Mouse (Mus musculus) heart, postnatal 10 days (tissue): Measurements from ENCODE around the gene Mus81. TPM values are rescaled to one million over a fixed set of nuclear protein-coding genes. Genes with fewer than 3 reads are reported as not detected.

ENCODE experiments used
- DNase-seq, 2 experiments: peaks; one replicate each; pipeline ENCODE4 v3.0.0; 2021
- intact Hi-C: fragments of 180-260 bp; cut with DNase I; formaldehyde crosslinking; loops from one replicate; pipeline ENCODE4 v1.15.1; 2025
- total RNA-seq, 2 experiments: library from RNA; stranded (reverse); gene quantifications; 2 replicates each; pipeline ENCODE4 v1.2.3; 2021

Gene Mus81
- total RNA-seq, 2 experiments from 2014 or later, result 24.3 to 25.5 TPM

- DNase-seq, result peak; percentile 64
- intact Hi-C loops, result no loop called here
These were observed 13.7 kb downstream of the Mus81 start for GRCm38 (mm10) chr19:5474281-5475068.

GRCm38 (mm10) chr19:5473720-5474119 lies 14.5 kb downstream of the Mus81 start, which contains the start of gene Efemp2:
TSS of gene Efemp2 (plus strand) at chr19:5473954.
- peak; percentile 82 to 88 for DNase-seq
- intact Hi-C loops, result no loop called here

GRCm38 (mm10) chr19:5472857-5473256 lies 15.3 kb downstream of the Mus81 start:
- intact Hi-C loops, result no loop called here
- no peak for DNase-seq

DNA sequence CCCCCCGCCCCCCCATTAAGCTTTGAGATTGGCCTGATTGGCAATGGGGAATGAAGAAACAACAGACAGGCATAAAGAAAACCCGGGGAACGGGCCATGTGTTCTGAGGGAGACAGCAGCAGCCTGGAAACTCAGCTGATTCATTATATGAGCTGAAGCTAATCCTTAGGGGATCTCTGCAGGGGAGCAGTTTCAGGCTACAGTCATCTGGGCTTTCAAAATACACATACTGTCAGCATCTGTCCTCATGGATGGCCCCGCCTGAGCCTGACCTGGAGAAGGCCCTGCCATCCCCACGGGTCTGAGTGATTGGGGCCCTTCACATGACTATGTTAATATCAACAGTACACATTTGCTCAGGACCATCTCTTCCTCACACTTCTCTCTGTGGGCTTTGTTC lies 16.4 kb downstream of the Mus81 start:
- intact Hi-C loops, result no loop called here
- no peak for DNase-seq

DNA sequence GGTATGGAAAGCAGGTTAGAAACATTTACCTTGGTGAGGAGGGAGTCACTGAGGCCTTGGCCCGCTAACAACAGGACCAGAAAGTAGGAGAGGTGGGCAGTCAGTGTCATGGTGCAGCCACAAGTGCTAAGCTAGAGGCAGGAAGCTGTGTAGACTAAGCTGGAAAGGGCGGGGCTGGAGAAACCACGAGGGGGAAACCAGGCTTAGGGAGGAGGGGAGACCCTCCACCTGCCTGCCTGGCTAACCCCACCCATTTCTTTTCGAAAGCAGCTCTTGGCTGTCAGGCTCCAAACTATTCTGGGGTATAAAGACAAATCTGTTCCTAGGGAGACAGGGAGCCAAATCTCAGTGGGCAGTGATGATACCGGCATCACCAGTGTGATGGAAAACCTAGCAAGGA lies 19.8 kb downstream of the Mus81 start, which contains the start of gene Ctsw:
Gene Ctsw (minus strand): TSS at position 134 of the 400 bp plus-strand sequence.
- intact Hi-C loops, result no loop called here
- no peak for DNase-seq

DNA sequence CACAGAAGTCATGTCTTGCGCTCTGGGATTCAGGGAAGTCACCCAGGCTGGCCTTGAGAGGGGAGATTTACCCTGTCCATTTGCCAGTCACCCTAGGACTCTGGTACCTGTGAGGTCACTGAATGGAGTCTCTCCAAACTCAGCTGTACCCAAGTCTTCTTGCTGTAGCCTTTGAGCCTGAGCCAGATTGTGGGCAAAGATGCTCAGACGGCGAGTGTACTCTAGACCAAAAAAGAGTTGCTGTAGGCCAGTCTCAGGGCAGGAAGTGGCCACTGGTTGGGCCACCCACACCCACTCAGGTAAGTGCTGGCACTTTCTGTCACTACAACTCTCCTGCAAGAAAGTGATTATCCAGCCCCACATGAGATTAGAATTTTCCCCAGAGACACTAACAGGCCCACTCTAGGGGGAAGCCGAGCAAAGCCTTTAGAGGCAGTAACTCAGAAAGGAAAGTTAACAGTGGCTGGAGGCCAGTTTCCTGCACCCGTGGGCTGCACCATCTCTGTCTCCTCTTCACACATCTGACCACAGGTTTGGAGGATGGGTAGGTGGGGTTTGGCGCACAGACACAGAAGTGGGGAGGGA lies 21.2 kb downstream of the Mus81 start:
- DNase-seq, result no peak
- intact Hi-C loops, result no loop called here

DNA sequence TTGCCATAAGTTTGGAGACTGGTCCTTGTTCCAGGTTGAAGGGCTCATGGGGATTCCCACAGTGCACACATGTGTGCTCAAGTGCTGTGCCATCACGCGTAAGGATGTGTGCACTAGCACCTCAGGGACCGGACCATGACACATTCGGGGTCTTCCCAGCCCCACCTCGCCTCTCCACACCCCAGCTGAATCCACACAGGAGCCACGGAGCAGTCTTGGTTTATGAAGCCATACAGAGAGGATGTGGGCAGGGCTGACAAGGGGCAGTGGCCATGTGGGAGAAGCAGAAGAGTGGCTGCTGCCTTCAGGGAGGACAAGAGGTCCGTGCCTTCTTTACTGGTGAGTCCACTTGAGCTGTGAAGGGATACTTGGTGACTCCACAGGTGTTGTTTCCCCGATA lies 23.2 kb downstream of the Mus81 start:
- no peak for DNase-seq
- intact Hi-C loops, result loop anchor here (2.0 kb wide), 1 partner anchor 22 kb away; no protein-coding TSS in a partner anchor

DNA sequence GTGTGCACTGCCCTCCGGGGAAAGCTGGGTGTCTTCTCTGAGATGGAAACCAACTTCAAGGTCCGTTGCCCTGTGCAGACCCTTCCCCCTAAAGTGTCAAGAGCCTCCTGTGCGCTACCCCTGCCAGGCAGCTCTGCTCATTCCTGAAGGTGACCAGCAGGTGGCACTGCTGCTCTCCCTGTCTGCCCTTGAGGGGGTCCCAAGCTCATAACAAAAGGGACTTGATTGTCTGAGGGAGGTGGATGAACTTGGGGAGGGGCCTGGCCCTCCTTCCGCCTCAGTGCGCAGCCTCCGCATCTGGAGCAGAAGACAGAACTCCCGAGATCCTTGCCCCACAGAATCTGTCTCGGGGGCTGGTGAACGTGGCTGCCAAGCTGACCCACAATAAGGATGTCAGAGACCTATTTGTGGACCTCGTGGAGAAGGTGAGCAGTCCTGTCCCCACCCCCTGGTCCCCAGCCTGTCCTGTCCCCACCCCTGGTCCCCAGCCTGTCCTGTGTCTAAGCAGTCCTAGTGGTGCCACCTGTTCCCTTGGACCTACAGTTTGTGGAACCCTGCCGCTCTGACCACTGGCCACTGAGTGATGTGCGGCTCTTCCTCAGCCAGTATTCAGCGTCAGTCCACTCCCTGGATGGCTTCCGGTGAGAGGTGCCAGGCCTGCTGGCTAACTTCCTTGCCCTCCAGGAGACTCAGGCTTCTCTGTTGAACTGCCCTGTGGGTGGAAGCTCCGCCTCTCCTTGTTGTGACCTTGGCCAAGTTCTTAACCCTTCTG lies 24.2 kb downstream of the Mus81 start:
- DNase-seq, result peak; percentile 71 to 73
- intact Hi-C loops, result loop anchor here (2.0 kb wide), 1 partner anchor 23 kb away; no protein-coding TSS in a partner anchor

DNA sequence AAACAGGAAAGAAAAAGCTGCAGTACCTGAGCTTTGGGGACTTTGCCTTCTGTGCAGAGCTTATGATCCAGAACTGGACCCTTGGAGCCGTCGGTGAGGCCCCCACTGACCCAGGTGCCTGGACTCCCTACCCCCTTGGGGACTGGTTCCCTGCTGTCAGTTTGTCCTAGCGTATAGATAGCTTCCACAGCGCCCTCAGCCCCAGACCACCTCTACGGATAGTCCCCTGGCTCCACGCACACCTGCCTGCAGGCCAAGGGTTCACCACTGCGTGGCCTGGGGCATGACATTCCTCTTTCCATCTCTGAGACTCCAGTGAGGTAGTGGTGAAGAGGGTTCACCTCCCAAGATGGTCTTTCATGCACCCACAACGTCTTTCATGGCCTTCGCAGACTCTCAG lies 25.0 kb downstream of the Mus81 start:
- DNase-seq, result no peak
- intact Hi-C loops, result no loop called here

GRCm38 (mm10) chr19:5461411-5461810 lies 26.8 kb downstream of the Mus81 start:
- intact Hi-C loops, result no loop called here
- no peak for DNase-seq

DNA sequence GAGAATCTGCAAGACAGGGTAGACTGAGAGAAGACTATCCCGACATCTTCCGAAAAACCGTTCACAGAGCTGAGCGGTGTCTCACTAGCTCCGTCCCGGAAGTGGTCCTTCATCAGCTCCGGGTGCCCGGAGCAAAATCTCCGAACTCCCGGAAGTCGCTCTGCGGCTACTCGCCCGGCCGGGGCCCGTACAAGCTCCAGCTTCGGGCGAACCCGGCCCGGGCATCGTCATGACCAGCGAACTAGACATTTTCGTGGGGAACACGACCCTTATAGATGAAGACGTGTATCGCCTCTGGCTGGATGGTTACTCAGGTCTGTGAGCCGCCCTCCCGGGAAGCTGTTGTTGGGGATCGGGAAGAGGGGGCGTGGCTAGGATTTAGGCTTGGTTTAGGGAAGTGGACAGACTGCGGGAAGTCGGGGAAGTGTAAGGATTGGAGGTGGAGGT lies 27.7 kb downstream of the Mus81 start, which contains the start of gene Fibp:
Gene Fibp (plus strand): TSS at position 151 of the 447 bp plus-strand sequence.
- intact Hi-C loops, result no loop called here
- DNase-seq, result peak; percentile 93 to 96

- intact Hi-C loops, result no loop called here
- DNase-seq, result no peak
These were observed 28.3 kb downstream of the Mus81 start for GRCm38 (mm10) chr19:5459896-5460295.

DNA sequence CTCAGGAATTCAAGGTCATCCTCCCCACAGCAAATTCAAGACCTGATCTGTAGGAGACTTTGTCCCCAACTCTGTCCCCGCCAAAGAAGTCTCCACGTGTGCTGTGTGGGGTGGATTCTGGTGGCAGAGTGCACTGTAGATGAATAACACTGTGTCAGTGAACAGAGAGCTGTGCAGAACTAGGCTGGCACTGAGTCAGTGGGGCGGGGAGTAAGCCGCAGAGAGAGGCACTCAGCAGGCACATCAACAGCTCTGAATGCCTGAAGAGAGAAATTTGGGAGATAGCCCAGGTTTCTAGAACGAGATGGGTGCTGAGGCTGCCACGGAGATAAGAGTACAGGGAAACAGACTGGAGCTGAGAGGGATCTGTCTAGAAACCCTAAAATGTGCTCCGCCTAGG lies 29.2 kb downstream of the Mus81 start:
- intact Hi-C loops, result no loop called here
- peak; percentile 43 to 54 for DNase-seq

GRCm38 (mm10) chr19:5457746-5458442 lies 30.3 kb downstream of the Mus81 start, which contains the start of gene Ccdc85b:
TSS of gene Ccdc85b (minus strand) at chr19:5457894.
- intact Hi-C loops, result loop anchor here (1.0 kb wide), 1 partner anchor 30 kb away; the partner anchor contains the start of gene Mus81
- DNase-seq, result no peak

DNA sequence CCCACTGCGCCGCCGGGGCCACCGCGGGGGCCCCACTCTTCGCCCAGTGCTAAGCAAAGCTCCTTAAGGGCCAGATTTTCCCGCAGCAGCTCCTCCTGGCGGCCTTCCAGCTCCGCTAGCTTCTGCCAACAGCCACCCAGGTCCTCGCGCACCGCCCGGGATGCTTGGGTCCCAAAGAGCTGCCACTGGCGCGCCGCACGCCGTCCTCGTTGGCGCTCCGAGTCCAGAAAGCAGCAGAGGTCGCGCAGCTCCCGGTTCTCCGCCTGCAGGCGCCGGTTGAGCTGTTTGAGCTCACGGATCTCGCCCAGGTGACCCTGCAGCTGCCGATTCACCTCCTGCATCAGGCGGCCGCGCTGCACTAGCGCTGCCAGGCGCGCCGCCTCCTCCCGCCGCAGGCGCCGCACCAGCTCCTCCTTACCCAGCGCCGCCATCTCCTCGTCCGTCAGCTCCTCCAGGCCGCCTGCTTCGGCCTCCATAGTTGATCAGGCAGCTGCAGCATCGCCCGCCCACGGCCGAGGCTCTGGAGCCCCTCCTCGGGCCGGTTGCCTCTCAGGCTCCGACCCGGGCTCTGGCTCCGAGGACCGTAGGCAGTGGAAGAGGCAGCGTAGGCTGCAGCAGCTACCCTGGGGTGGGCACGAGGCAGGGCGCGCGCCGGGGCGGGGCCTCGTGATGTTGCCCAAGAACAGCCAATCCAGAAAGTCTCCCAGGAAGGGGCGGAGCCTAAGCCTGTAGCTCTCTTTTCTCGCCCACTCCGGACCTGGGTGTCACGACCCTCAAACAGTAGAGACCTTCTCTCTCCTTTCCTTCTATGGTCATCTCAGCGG lies 31.1 kb downstream of the Mus81 start:
- DNase-seq, result peak; percentile 97
- intact Hi-C loops, result loop anchor here (1.0 kb wide), 1 partner anchor 23 kb away; no protein-coding TSS in a partner anchor

GRCm38 (mm10) chr19:5456241-5456921 lies 31.8 kb downstream of the Mus81 start:
- intact Hi-C loops, result loop anchor here (1.0 kb wide), 1 partner anchor 22 kb away; no protein-coding TSS in a partner anchor
- peak; percentile 61 to 65 for DNase-seq

DNA sequence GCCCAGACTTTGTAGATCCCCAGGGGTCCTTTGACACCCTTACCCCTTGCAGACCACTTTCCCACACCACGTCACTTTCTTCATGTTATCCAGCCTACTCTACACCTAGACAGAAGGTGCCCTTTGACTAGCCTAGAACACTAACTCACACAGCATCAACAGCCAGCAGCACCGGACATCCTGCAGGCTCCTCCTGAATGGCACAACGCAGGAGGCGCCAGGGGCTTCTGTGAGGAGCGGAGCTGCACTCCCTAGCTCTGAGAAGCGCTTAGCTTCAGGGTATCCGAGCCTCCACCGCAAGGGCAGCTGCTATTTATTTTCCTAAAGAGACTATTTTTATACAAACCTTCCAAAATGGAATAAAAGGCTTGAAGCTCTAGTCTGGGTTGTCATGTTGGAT lies 32.6 kb downstream of the Mus81 start:
- DNase-seq, result no peak
- intact Hi-C loops, result no loop called here

- no peak for DNase-seq
- intact Hi-C loops, result no loop called here
These were observed 33.2 kb downstream of the Mus81 start for GRCm38 (mm10) chr19:5455037-5455436.

- intact Hi-C loops, result no loop called here
- DNase-seq, result no peak
These were observed 36.4 kb downstream of the Mus81 start for GRCm38 (mm10) chr19:5451766-5452165.
